Mouse (Mus musculus) 416B (cell line): ENCODE data around the gene Trim71.
A peak's percentile ranks its signal among the peaks of the same experiment; 100 is the strongest.

ENCODE experiments used
- DNase-seq: peaks from one replicate; pipeline ENCODE4 v3.0.0; 2011; ENCODE audit warnings: low read depth

The Trim71 gene

GRCm38 (mm10) chr9:114563761-114564606 is at the start of gene Trim71:
Gene Trim71 (minus strand): TSS chr9:114564369.
- no peak for DNase-seq

GRCm38 (mm10) chr9:114613026-114613425 is 48.9 kb upstream of the Trim71 start:
- peak; percentile 72 for DNase-seq

- DNase-seq: no peak
These were observed 48.4 kb upstream of the Trim71 start for GRCm38 (mm10) chr9:114612566-114612965.

- no peak for DNase-seq
These were observed 46.1 kb upstream of the Trim71 start for GRCm38 (mm10) chr9:114610266-114610665.

GRCm38 (mm10) chr9:114603876-114604540 is 39.8 kb upstream of the Trim71 start:
- DNase-seq: no peak

- no peak for DNase-seq
These were observed 36.9 kb upstream of the Trim71 start for GRCm38 (mm10) chr9:114601096-114601495.

DNA sequence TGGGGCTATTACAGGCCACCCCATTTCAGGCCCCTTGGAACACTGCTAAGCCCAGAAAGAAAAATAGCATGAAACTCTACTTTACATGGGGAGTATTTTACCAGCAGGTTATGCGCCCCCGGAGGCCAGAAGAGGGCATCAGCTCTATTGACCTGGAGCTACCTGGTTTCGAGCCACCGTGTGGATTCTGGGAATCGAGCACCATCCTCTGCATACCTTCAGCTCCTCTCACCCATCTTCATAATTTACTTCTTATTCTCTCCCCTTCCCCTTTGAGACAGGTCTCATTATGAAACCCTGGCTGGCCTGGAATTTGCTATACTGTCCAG is 20.8 kb upstream of the Trim71 start:
- DNase-seq: peak; percentile 51

GRCm38 (mm10) chr9:114584183-114585016 is 20.2 kb upstream of the Trim71 start:
- peak; percentile 76 for DNase-seq

DNA sequence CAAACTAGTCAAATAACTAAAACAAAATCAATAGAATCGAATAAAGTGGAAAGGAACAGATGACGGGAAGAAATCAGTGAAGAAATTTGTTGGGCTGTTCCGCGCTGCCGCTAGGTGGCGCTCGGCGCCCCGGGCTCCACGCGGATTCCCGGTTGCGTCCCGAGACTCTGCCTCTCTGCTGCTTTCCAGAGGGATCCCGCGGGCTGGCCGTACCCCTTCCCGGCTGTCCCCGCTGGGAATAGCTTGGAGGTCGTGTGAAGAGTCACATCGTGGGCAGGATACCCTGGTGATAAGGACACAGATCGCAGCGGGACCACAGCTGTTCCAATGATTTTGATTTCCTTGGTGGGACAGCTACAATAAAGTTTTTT is 19.6 kb upstream of the Trim71 start:
- peak; percentile 45 for DNase-seq

DNA sequence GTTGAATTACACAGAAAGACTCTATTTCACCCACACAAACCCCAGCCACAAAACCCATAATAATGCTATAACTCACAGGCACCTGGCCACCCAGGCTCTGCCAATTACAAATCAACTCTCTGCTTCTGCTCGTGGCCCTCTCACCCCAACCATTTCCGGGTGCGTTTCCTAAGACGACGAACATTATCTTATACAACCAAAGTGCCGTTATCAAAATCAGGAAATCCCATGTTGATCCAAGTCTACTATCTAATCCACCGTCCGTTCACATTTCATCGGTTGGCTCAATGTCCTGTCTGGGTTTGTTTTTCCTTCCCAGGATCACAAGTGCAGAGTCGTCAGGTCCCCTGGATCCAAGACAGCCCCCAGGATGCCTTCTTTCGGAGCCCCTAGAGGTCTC is 14.5 kb upstream of the Trim71 start:
- DNase-seq: peak; percentile 82

DNA sequence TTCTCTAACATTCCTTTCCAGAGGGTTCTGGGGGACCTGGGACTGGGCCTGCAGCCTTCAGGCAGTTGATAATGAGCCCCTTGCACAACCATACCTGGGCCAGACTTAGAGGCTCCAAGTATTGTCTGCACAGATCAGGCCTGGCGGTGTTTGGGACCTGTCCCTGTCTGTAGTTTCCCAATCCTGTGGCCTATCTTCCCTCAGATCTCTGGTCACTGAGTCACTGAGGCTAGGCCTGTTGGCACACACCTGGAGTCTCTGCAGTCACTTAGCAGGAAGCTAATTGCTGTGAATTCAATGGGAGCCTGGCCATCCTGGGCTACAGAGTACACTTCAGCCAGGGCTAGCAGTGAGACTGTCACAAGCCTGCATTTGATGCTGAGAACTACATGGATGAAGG is 11.8 kb upstream of the Trim71 start:
- peak; percentile 55 for DNase-seq

DNA sequence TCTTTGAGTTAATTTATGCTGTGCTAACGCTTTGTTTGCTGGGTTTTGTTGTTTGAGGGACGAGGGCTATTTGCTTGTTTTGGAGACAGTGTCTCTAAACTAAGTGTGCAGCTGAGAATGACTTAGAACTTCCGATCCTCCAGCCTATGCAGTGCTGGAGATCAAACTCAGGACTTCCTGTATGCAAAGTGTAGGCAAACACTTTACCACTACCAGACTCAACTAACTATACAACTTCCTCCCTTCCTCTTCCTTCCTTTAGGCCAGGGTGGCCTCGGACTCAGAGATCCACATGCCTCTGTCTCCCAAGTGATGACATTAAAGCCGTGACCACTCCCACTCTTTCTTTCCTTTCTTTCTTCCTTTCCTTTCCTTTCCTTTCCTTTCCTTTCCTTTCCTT is 9.4 kb upstream of the Trim71 start:
- peak; percentile 48 for DNase-seq

GRCm38 (mm10) chr9:114568682-114569474 is 4.7 kb upstream of the Trim71 start:
- DNase-seq: no peak

GRCm38 (mm10) chr9:114564667-114565066 is 498 bp upstream of the Trim71 start:
- DNase-seq: no peak

- DNase-seq: no peak
These were observed 1.0 kb downstream of the Trim71 start for GRCm38 (mm10) chr9:114562919-114563751.

GRCm38 (mm10) chr9:114562031-114562918 is 1.9 kb downstream of the Trim71 start:
- DNase-seq: no peak

- no peak for DNase-seq
These were observed 2.5 kb downstream of the Trim71 start for GRCm38 (mm10) chr9:114561671-114561971.

GRCm38 (mm10) chr9:114560771-114561670 is 3.1 kb downstream of the Trim71 start:
- no peak for DNase-seq

- DNase-seq: no peak
These were observed 4.0 kb downstream of the Trim71 start for GRCm38 (mm10) chr9:114560141-114560540.
